Mouse (Mus musculus): ENCODE results near the gene Egf. TPM values are rescaled to one million over a fixed set of nuclear protein-coding genes. Genes with fewer than 3 reads are reported as not detected.
A peak's percentile ranks its signal among the peaks of the same experiment; 100 is the strongest.

Gene Egf
- polyA plus RNA-seq, 1 experiment, result not detected

- Histone ChIP-seq H3K4me3 (replicated peaks) (peak overlapping the region; percentile 76), H3K4me1 (ENCODE audit: control insufficient read depth) (peaks cover 16% of the 10 kb centered on the region), H3K36me3 (ENCODE audit: control insufficient read depth) (no peaks in the 10 kb centered on the region), H3K27me3 (ENCODE audit: control insufficient read depth) (peaks cover 3% of the 10 kb centered on the region; the same call in 1 of the 2 replicates), H3K9me3 (ENCODE audit: control insufficient read depth, low read length) (no peaks in the 10 kb centered on the region)
- no peak for TF ChIP-seq TAL1 (IDR thresholded peaks at IDR 0.05; ENCODE audit: low read length)
- no peak for TF ChIP-seq GATA1 (IDR thresholded peaks at IDR 0.05; ENCODE audit: low read length)
These were observed 29.5 kb downstream of the Egf start for GRCm38 (mm10) chr3:129725592-129725991.

GRCm38 (mm10) chr3:129724961-129725501 lies 30.1 kb downstream of the Egf start:
- no peaks in the 10 kb centered on the region for H3K9me3 ChIP-seq (ENCODE audit: control insufficient read depth, low read length)
- TF ChIP-seq GATA1 (IDR thresholded peaks at IDR 0.05; ENCODE audit: low read length) (no peak), TAL1 (IDR thresholded peaks at IDR 0.05; ENCODE audit: low read length) (no peak)
- H3K27me3 ChIP-seq (ENCODE audit: control insufficient read depth), result peaks cover 3% of the 10 kb centered on the region; the same call in 1 of the 2 replicates
- H3K4me1 ChIP-seq (ENCODE audit: control insufficient read depth), result peaks cover 16% of the 10 kb centered on the region
- no peaks in the 10 kb centered on the region for H3K36me3 ChIP-seq (ENCODE audit: control insufficient read depth)
- H3K4me3 ChIP-seq (replicated peaks), result peak overlapping the region; percentile 76

- H3K36me3 ChIP-seq (ENCODE audit: control insufficient read depth), result no peaks in the 10 kb centered on the region
- H3K4me3 ChIP-seq (replicated peaks), result peak overlapping the region; percentile 76
- peaks cover 16% of the 10 kb centered on the region for H3K4me1 ChIP-seq (ENCODE audit: control insufficient read depth)
- no peak for TF ChIP-seq GATA1 (IDR thresholded peaks at IDR 0.05; ENCODE audit: low read length)
- no peak for TF ChIP-seq TAL1 (IDR thresholded peaks at IDR 0.05; ENCODE audit: low read length)
- no peaks in the 10 kb centered on the region; the same call in 1 of the 2 replicates for H3K27me3 ChIP-seq (ENCODE audit: control insufficient read depth)
- no peaks in the 10 kb centered on the region for H3K9me3 ChIP-seq (ENCODE audit: control insufficient read depth, low read length)
These were observed 30.6 kb downstream of the Egf start for GRCm38 (mm10) chr3:129724505-129724904.

GRCm38 (mm10) chr3:129723311-129723710 lies 31.8 kb downstream of the Egf start:
- H3K9me3 ChIP-seq (ENCODE audit: control insufficient read depth, low read length), result no peaks in the 10 kb centered on the region
- peaks cover 16% of the 10 kb centered on the region for H3K4me1 ChIP-seq (ENCODE audit: control insufficient read depth)
- TF ChIP-seq GATA1 (IDR thresholded peaks at IDR 0.05; ENCODE audit: low read length) (no peak), TAL1 (IDR thresholded peaks at IDR 0.05; ENCODE audit: low read length) (no peak)
- H3K36me3 ChIP-seq (ENCODE audit: control insufficient read depth), result no peaks in the 10 kb centered on the region
- no peak overlapping the region for H3K4me3 ChIP-seq (replicated peaks)
- H3K27me3 ChIP-seq (ENCODE audit: control insufficient read depth), result no peaks in the 10 kb centered on the region

- no peaks in the 10 kb centered on the region for H3K9me3 ChIP-seq (ENCODE audit: control insufficient read depth, low read length)
- H3K27me3 ChIP-seq (ENCODE audit: control insufficient read depth), result no peaks in the 10 kb centered on the region
- H3K4me1 ChIP-seq (ENCODE audit: control insufficient read depth), result no peaks in the 10 kb centered on the region
- no peak for TF ChIP-seq TAL1 (IDR thresholded peaks at IDR 0.05; ENCODE audit: low read length)
- no peak for TF ChIP-seq GATA1 (IDR thresholded peaks at IDR 0.05; ENCODE audit: low read length)
- peaks cover 9% of the 10 kb centered on the region for H3K36me3 ChIP-seq (ENCODE audit: control insufficient read depth)
- H3K4me3 ChIP-seq (replicated peaks), result no peak overlapping the region
These were observed 40.5 kb downstream of the Egf start for GRCm38 (mm10) chr3:129714542-129715145.

GRCm38 (mm10) chr3:129708157-129708556 lies 47.0 kb downstream of the Egf start:
- no peaks in the 10 kb centered on the region for H3K9me3 ChIP-seq (ENCODE audit: control insufficient read depth, low read length)
- no peak overlapping the region for H3K4me3 ChIP-seq (replicated peaks)
- no peaks in the 10 kb centered on the region for H3K27me3 ChIP-seq (ENCODE audit: control insufficient read depth)
- no peaks in the 10 kb centered on the region for H3K4me1 ChIP-seq (ENCODE audit: control insufficient read depth)
- TF ChIP-seq TAL1 (IDR thresholded peaks at IDR 0.05; ENCODE audit: low read length) (no peak), GATA1 (IDR thresholded peaks at IDR 0.05; ENCODE audit: low read length) (no peak)
- no peaks in the 10 kb centered on the region for H3K36me3 ChIP-seq (ENCODE audit: control insufficient read depth)

GRCm38 (mm10) chr3:129698882-129699281 lies 56.2 kb downstream of the Egf start:
- no peak for TF ChIP-seq GATA1 (IDR thresholded peaks at IDR 0.05; ENCODE audit: low read length)
- no peak for TF ChIP-seq TAL1 (IDR thresholded peaks at IDR 0.05; ENCODE audit: low read length)
- Histone ChIP-seq H3K36me3 (ENCODE audit: control insufficient read depth) (no peaks in the 10 kb centered on the region), H3K27me3 (ENCODE audit: control insufficient read depth) (no peaks in the 10 kb centered on the region), H3K4me3 (replicated peaks) (no peak overlapping the region), H3K4me1 (ENCODE audit: control insufficient read depth) (no peaks in the 10 kb centered on the region), H3K9me3 (ENCODE audit: control insufficient read depth, low read length) (no peaks in the 10 kb centered on the region)

- Histone ChIP-seq H3K4me1 (ENCODE audit: control insufficient read depth) (no peaks in the 10 kb centered on the region), H3K4me3 (replicated peaks) (no peak overlapping the region), H3K36me3 (ENCODE audit: control insufficient read depth) (no peaks in the 10 kb centered on the region), H3K9me3 (ENCODE audit: control insufficient read depth, low read length) (no peaks in the 10 kb centered on the region), H3K27me3 (ENCODE audit: control insufficient read depth) (no peaks in the 10 kb centered on the region)
- TF ChIP-seq TAL1 (IDR thresholded peaks at IDR 0.05; ENCODE audit: low read length) (no peak), GATA1 (IDR thresholded peaks at IDR 0.05; ENCODE audit: low read length) (no peak)
These were observed 56.8 kb downstream of the Egf start for GRCm38 (mm10) chr3:129698365-129698764.

- no peaks in the 10 kb centered on the region for H3K4me1 ChIP-seq (ENCODE audit: control insufficient read depth)
- no peak for TF ChIP-seq TAL1 (IDR thresholded peaks at IDR 0.05; ENCODE audit: low read length)
- no peak for TF ChIP-seq GATA1 (IDR thresholded peaks at IDR 0.05; ENCODE audit: low read length)
- no peaks in the 10 kb centered on the region for H3K36me3 ChIP-seq (ENCODE audit: control insufficient read depth)
- no peaks in the 10 kb centered on the region for H3K27me3 ChIP-seq (ENCODE audit: control insufficient read depth)
- H3K9me3 ChIP-seq (ENCODE audit: control insufficient read depth, low read length), result no peaks in the 10 kb centered on the region
- H3K4me3 ChIP-seq (replicated peaks), result no peak overlapping the region
These were observed 57.4 kb downstream of the Egf start for GRCm38 (mm10) chr3:129697691-129698090.

All from erythroblast, embryonic 14.5 days (primary cell).